Mouse (Mus musculus) ES-Bruce4 (cell line): ENCODE measurements around the gene Nav3.

Experiments
- CTCF ChIP-seq: IDR thresholded peaks from one replicate; pipeline ENCODE4 v1.8.1; 2011; ENCODE audit warnings: low read depth, low read length
- EP300 ChIP-seq: IDR thresholded peaks from 2 replicates; pipeline ENCODE4 v1.6.1; 2011; ENCODE audit warnings: low read depth, low read length; ENCODE audit not compliant: insufficient read depth
- POLR2A ChIP-seq: IDR thresholded peaks from one replicate; pipeline ENCODE4 v1.8.1; 2011; ENCODE audit warnings: low read length; ENCODE audit not compliant: insufficient read depth

GRCm38 (mm10) chr10:110322082-110322632 lies 133.8 kb downstream of the Nav3 start:
- TF ChIP-seq CTCF (no peak), EP300 (no peak), POLR2A (no peak)
